Mouse (Mus musculus) forebrain, embryonic 11.5 days (tissue): ENCODE data around the gene Lta. TPM values are rescaled to one million over a fixed set of nuclear protein-coding genes. Genes with fewer than 3 reads are reported as not detected.
A peak's percentile ranks its signal among the peaks of the same experiment; 100 is the strongest.

ENCODE experiments used
- ATAC-seq: fragments of 200-750 bp; cut with Nextera tagmentation; replicated peaks from 2 replicates; pipeline ENCODE4 v1.8.0; 2017; ENCODE audit warnings: moderate TSS enrichment; ENCODE audit not compliant: low FRiP score
- DNase-seq: peaks from one replicate; pipeline ENCODE4 v3.0.0-alpha.2; 2017; ENCODE audit warnings: low spot score
- H3K27ac ChIP-seq: fragments of 300-500 bp; sonication (generic); 2 replicates; pipeline ENCODE4 v1.5.1; 2014; ENCODE audit warnings: low read depth, low read length
- H3K27me3 ChIP-seq: fragments of 300-500 bp; sonication (generic); 2 replicates; pipeline ENCODE4 v1.6.1; 2014; ENCODE audit warnings: mild to moderate bottlenecking, low read length, mixed read lengths; ENCODE audit not compliant: control insufficient read depth, insufficient read depth
- H3K36me3 ChIP-seq: fragments of 300-500 bp; sonication (generic); 2 replicates; pipeline ENCODE4 v1.6.1; 2014; ENCODE audit warnings: mild to moderate bottlenecking, low read length, moderate library complexity, mixed read lengths; ENCODE audit not compliant: control insufficient read depth, insufficient read depth
- H3K4me1 ChIP-seq: fragments of 300-500 bp; sonication (generic); replicated peaks from 2 replicates; pipeline ENCODE4 v1.6.1; 2014; ENCODE audit warnings: low read length, mixed read lengths; ENCODE audit not compliant: control insufficient read depth, insufficient read depth
- H3K4me2 ChIP-seq: fragments of 300-500 bp; sonication (generic); 2 replicates; pipeline ENCODE4 v1.6.1; 2014; ENCODE audit warnings: low read depth, mild to moderate bottlenecking, low read length, moderate library complexity, mixed read lengths; ENCODE audit not compliant: severe bottlenecking
- H3K4me3 ChIP-seq: fragments of 300-500 bp; sonication (generic); 2 replicates; pipeline ENCODE4 v1.5.1; 2014; ENCODE audit warnings: low read depth, low read length
- H3K9ac ChIP-seq: fragments of 300-500 bp; sonication (generic); 2 replicates; pipeline ENCODE4 v1.6.1; 2014; ENCODE audit warnings: low read length
- H3K9me3 ChIP-seq: fragments of 300-500 bp; sonication (generic); 2 replicates; pipeline ENCODE4 v1.6.1; 2016; ENCODE audit warnings: low read length, mixed read lengths; ENCODE audit not compliant: control insufficient read depth
- WGBS: fragments of 180-500 bp; shearing (Covaris S2); extraction: QIAGEN DNeasy Blood & Tissue Kit; methylation state at CpG from one replicate; pipeline ENCODE4 v1.1.7; 2014; 5-methylcytosine and 5-hydroxymethylcytosine counted together
- polyA plus RNA-seq: library from polyadenylated mRNA; unstranded; fragments of >200 nt; fragmentation: Nextera tagmentation; extraction: Ambion mirVana; gene quantifications from 2 replicates; pipeline ENCODE4 v1.2.1, GENCODE M21; 2014

The Lta gene
- polyA plus RNA-seq, 1 experiment from 2014 or later = not detected

GRCm38 (mm10) chr17:35194844-35195630 lies 10.1 kb downstream of the Lta start:
- 49% methylated on average over 18 of the region's 19 CpGs for WGBS
- H3K4me3 ChIP-seq = peak overlapping the region; percentile 32
- peak overlapping the region; percentile 32 for H3K9ac ChIP-seq
- peak overlapping the region; percentile 59 for H3K4me2 ChIP-seq
- H3K27ac ChIP-seq = no peak overlapping the region
- peaks cover 18% of the 10 kb centered on the region for H3K27me3 ChIP-seq
- H3K9me3 ChIP-seq = no peaks in the 10 kb centered on the region
- no peak for DNase-seq
- peaks cover 3% of the 10 kb centered on the region; the same call in 1 of the 2 replicates for H3K4me1 ChIP-seq
- no peak for ATAC-seq
- H3K36me3 ChIP-seq = no peaks in the 10 kb centered on the region

GRCm38 (mm10) chr17:35193881-35194843 lies 11.0 kb downstream of the Lta start, which contains the start of gene Ltb:
Gene Ltb, plus strand, starts transcription at chr17:35194439.
- H3K4me1 ChIP-seq = peaks cover 3% of the 10 kb centered on the region; the same call in 1 of the 2 replicates
- DNase-seq (no peak), ATAC-seq (no peak)
- no peak within 1 kb of the TSS for H3K27ac ChIP-seq
- peaks cover 18% of the 10 kb centered on the region for H3K27me3 ChIP-seq
- H3K4me3 ChIP-seq = no peak within 1 kb of the TSS
- no peaks in the 10 kb centered on the region for H3K9me3 ChIP-seq
- no peak within 1 kb of the TSS; the same call in 1 of the 2 replicates for H3K9ac ChIP-seq
- peak within 1 kb of the TSS; percentile 59; the same call in 1 of the 2 replicates for H3K4me2 ChIP-seq
- no peaks in the 10 kb centered on the region for H3K36me3 ChIP-seq
- WGBS = 80% methylated on average over 28 of the region's 28 CpGs

GRCm38 (mm10) chr17:35192924-35193323 lies 12.2 kb downstream of the Lta start:
- peaks cover 18% of the 10 kb centered on the region for H3K27me3 ChIP-seq
- no peak overlapping the region for H3K4me3 ChIP-seq
- H3K27ac ChIP-seq = no peak overlapping the region
- DNase-seq = no peak
- peaks cover 3% of the 10 kb centered on the region; the same call in 1 of the 2 replicates for H3K4me1 ChIP-seq
- no peaks in the 10 kb centered on the region for H3K36me3 ChIP-seq
- no peak overlapping the region for H3K9ac ChIP-seq
- 87% methylated on average over 5 of the region's 5 CpGs for WGBS
- no peak overlapping the region for H3K4me2 ChIP-seq
- H3K9me3 ChIP-seq = no peaks in the 10 kb centered on the region
- no peak for ATAC-seq

- Histone ChIP-seq H3K27ac (no peak overlapping the region), H3K4me1 (peaks cover 3% of the 10 kb centered on the region; the same call in 1 of the 2 replicates), H3K36me3 (no peaks in the 10 kb centered on the region), H3K9me3 (no peaks in the 10 kb centered on the region), H3K4me3 (no peak overlapping the region), H3K9ac (no peak overlapping the region), H3K27me3 (peaks cover 18% of the 10 kb centered on the region), H3K4me2 (no peak overlapping the region)
- no peak for ATAC-seq
- DNase-seq = no peak
- WGBS = 66% methylated on average over 2 of the region's 2 CpGs
Measured at GRCm38 (mm10) chr17:35191723-35192122, 13.4 kb downstream of the Lta start.

GRCm38 (mm10) chr17:35190096-35190495 lies 15.1 kb downstream of the Lta start:
- no peak overlapping the region for H3K27ac ChIP-seq
- ATAC-seq = no peak
- H3K4me3 ChIP-seq = no peak overlapping the region
- H3K4me1 ChIP-seq = peaks cover 3% of the 10 kb centered on the region; the same call in 1 of the 2 replicates
- 77% methylated on average over 4 of the region's 4 CpGs for WGBS
- no peaks in the 10 kb centered on the region for H3K9me3 ChIP-seq
- DNase-seq = no peak
- no peak overlapping the region for H3K9ac ChIP-seq
- H3K4me2 ChIP-seq = no peak overlapping the region
- H3K36me3 ChIP-seq = no peaks in the 10 kb centered on the region
- H3K27me3 ChIP-seq = peaks cover 2% of the 10 kb centered on the region; the same call in 1 of the 2 replicates

DNA sequence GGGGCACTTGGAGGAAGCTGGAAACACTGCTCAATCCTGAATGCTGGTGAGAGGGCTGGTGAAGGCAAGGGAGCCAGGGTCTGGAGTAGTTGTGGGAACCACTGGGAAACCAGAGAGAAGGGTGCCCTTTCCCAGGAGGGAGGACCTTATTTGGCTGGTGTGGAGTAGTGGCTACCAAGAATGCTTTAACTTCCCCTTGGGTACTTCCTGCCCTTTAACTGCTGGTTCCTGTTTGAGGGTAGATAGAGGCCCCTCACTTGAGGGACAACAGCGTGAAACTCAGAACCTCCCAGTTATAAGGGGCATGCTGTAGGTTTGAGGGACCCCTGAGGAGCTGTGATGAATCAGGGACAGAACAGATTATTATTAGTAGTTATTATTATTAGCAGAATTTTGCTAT lies 16.0 kb downstream of the Lta start:
- H3K9me3 ChIP-seq = no peaks in the 10 kb centered on the region
- no peaks in the 10 kb centered on the region for H3K36me3 ChIP-seq
- H3K4me1 ChIP-seq = peaks cover 3% of the 10 kb centered on the region; the same call in 1 of the 2 replicates
- no peak overlapping the region for H3K27ac ChIP-seq
- H3K9ac ChIP-seq = no peak overlapping the region
- DNase-seq (no peak), ATAC-seq (no peak)
- no peaks in the 10 kb centered on the region for H3K27me3 ChIP-seq
- H3K4me3 ChIP-seq = no peak overlapping the region
- WGBS = 72% methylated on average over 1 of the region's 1 CpGs
- H3K4me2 ChIP-seq = no peak overlapping the region

GRCm38 (mm10) chr17:35187959-35188610 lies 17.1 kb downstream of the Lta start, which contains the start of gene Lst1:
Gene Lst1, minus strand, starts transcription at chr17:35188439.
- H3K4me3 ChIP-seq = no peak within 1 kb of the TSS
- no peaks in the 10 kb centered on the region for H3K36me3 ChIP-seq
- no peak within 1 kb of the TSS for H3K4me2 ChIP-seq
- H3K9me3 ChIP-seq = no peaks in the 10 kb centered on the region
- H3K27me3 ChIP-seq = no peaks in the 10 kb centered on the region
- ATAC-seq (no peak), DNase-seq (no peak)
- 62% methylated on average over 7 of the region's 7 CpGs for WGBS
- no peak within 1 kb of the TSS for H3K9ac ChIP-seq
- H3K27ac ChIP-seq = no peak within 1 kb of the TSS
- peaks cover 3% of the 10 kb centered on the region; the same call in 1 of the 2 replicates for H3K4me1 ChIP-seq

DNA sequence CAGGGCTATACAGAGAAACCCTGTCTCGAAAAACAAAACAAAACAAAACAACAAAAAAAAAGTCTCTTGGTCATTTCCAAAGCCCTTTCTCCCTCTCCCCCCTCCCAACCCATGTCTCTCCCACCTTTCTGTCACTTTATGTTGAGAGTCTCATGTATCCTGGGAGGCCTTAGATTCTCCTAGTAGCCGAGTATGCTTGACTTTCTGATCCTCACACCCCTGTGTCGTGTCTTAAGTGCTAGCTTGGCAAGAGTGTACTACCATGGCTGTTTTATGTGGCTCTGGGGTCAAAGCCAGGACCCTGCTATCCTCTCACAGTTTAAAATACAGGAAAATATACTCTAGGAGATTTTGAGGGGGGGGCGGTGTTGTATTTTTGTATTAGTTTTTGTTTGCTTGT lies 17.8 kb downstream of the Lta start:
- no peak overlapping the region for H3K27ac ChIP-seq
- H3K4me2 ChIP-seq = no peak overlapping the region
- H3K9me3 ChIP-seq = no peaks in the 10 kb centered on the region
- DNase-seq (no peak), ATAC-seq (no peak)
- H3K4me1 ChIP-seq = peaks cover 3% of the 10 kb centered on the region; the same call in 1 of the 2 replicates
- H3K36me3 ChIP-seq = no peaks in the 10 kb centered on the region
- no peaks in the 10 kb centered on the region for H3K27me3 ChIP-seq
- WGBS = 72% methylated on average over 4 of the region's 4 CpGs
- H3K4me3 ChIP-seq = no peak overlapping the region
- H3K9ac ChIP-seq = no peak overlapping the region
